Mouse (Mus musculus) spleen, adult 2 months (tissue): ENCODE measurements around the gene Gramd2. TPM values are rescaled to one million over a fixed set of nuclear protein-coding genes. Genes with fewer than 3 reads are reported as not detected.

Experiments
- DNase-seq, 2 experiments: peaks; one replicate each; pipeline versions ENCODE4 v3.0.0 to v3.0.0-alpha.2; 2012 to 2021; ENCODE audit warnings: low spot score in 2 of 2, low read depth in 1 of 2
- H3K27ac ChIP-seq: fragments of 200-500 bp; 2 replicates; pipeline ENCODE4 v1.5.1; 2012; ENCODE audit warnings: low read length, inconsistent platforms; ENCODE audit not compliant: insufficient read depth
- H3K27me3 ChIP-seq: fragments of 200-500 bp; 2 replicates; pipeline ENCODE4 v1.6.1; 2012; ENCODE audit warnings: mild to moderate bottlenecking, moderate library complexity, low read length, inconsistent platforms; ENCODE audit not compliant: control insufficient read depth, insufficient read depth
- H3K36me3 ChIP-seq: fragments of 200-500 bp; 2 replicates; pipeline ENCODE4 v1.6.1; 2012; ENCODE audit warnings: mild to moderate bottlenecking, low read length, inconsistent platforms; ENCODE audit not compliant: control insufficient read depth, insufficient read depth
- H3K4me1 ChIP-seq: fragments of 200-500 bp; 2 replicates; pipeline ENCODE4 v1.6.1; 2011; ENCODE audit warnings: inconsistent platforms; ENCODE audit not compliant: control insufficient read depth, insufficient read depth, insufficient read length
- H3K4me3 ChIP-seq: fragments of 200-500 bp; 2 replicates; pipeline ENCODE4 v1.5.1; 2011; ENCODE audit warnings: mild to moderate bottlenecking, inconsistent platforms; ENCODE audit not compliant: insufficient read depth, insufficient read length; ENCODE audit errors: extremely low read depth
- CTCF ChIP-seq: fragments of 200-500 bp; IDR thresholded peaks from 2 replicates; pipeline ENCODE4 v1.5.1; 2011; ENCODE audit warnings: mild to moderate bottlenecking, inconsistent platforms; ENCODE audit not compliant: insufficient read depth, insufficient read length, insufficient replicate concordance; ENCODE audit errors: extremely low read depth
- POLR2A ChIP-seq: fragments of 200-500 bp; IDR thresholded peaks from 2 replicates; pipeline ENCODE4 v1.6.1; 2011; ENCODE audit warnings: low read depth, low read length, inconsistent platforms
- WGBS: fragments of 180-500 bp; shearing (Covaris S2); methylation state at CpG from one replicate; pipeline ENCODE4 v1.1.7; 2018; 5-methylcytosine and 5-hydroxymethylcytosine counted together
- polyA plus RNA-seq: library from polyadenylated mRNA; depleted of rRNA; stranded (reverse); fragments of >200 nt; gene quantifications from 2 replicates; pipeline ENCODE4 v1.2.3, GENCODE M21; 2012; rRNA removed

Gene Gramd2
- 1.1 TPM in 2 replicates for polyA plus RNA-seq

GRCm38 (mm10) chr9:59679678-59680533 is at the start of gene Gramd2:
Gene Gramd2 (plus strand): TSS chr9:59680144.
- TF ChIP-seq CTCF (no peak), POLR2A (no peak)
- Histone ChIP-seq H3K27ac (no peak within 1 kb of the TSS), H3K36me3 (peaks cover 17% of the 10 kb centered on the region), H3K27me3 (peaks cover 5% of the 10 kb centered on the region; the same call in 1 of the 2 replicates), H3K4me1 (peaks cover 7% of the 10 kb centered on the region), H3K4me3 (peak within 1 kb of the TSS; percentile 44)
- WGBS = 5% methylated on average over 47 of the region's 47 CpGs
- peak in 1 of 2 experiments; percentile 24 for DNase-seq

GRCm38 (mm10) chr9:59638372-59638771 is 41.6 kb upstream of the Gramd2 start:
- WGBS = 91% methylated on average over 1 of the region's 1 CpGs
- Histone ChIP-seq H3K27me3 (no peaks in the 10 kb centered on the region), H3K36me3 (peaks cover 30% of the 10 kb centered on the region), H3K4me3 (no peak overlapping the region), H3K4me1 (no peaks in the 10 kb centered on the region), H3K27ac (no peak overlapping the region)
- no peak for DNase-seq
- TF ChIP-seq CTCF (no peak), POLR2A (no peak)

- Histone ChIP-seq H3K27ac (no peak overlapping the region), H3K4me3 (no peak overlapping the region), H3K27me3 (no peaks in the 10 kb centered on the region), H3K36me3 (peaks cover 23% of the 10 kb centered on the region), H3K4me1 (no peaks in the 10 kb centered on the region)
- DNase-seq = no peak
- 96% methylated on average over 4 of the region's 4 CpGs for WGBS
- TF ChIP-seq CTCF (no peak), POLR2A (no peak)
These were observed 40.0 kb upstream of the Gramd2 start for GRCm38 (mm10) chr9:59639936-59640335.

- no peaks in the 10 kb centered on the region for H3K4me1 ChIP-seq
- no peak for DNase-seq
- 82% methylated on average over 2 of the region's 2 CpGs for WGBS
- TF ChIP-seq CTCF (no peak), POLR2A (no peak)
- no peak overlapping the region for H3K4me3 ChIP-seq
- H3K36me3 ChIP-seq = peaks cover 20% of the 10 kb centered on the region
- no peak overlapping the region for H3K27ac ChIP-seq
- no peaks in the 10 kb centered on the region for H3K27me3 ChIP-seq
These were observed 38.6 kb upstream of the Gramd2 start for GRCm38 (mm10) chr9:59641320-59641719.

- Histone ChIP-seq H3K27me3 (no peaks in the 10 kb centered on the region), H3K36me3 (peaks cover 7% of the 10 kb centered on the region), H3K4me1 (no peaks in the 10 kb centered on the region), H3K27ac (no peak overlapping the region), H3K4me3 (no peak overlapping the region)
- TF ChIP-seq POLR2A = no peak
- no peak for TF ChIP-seq CTCF
- WGBS = 96% methylated on average over 4 of the region's 4 CpGs
- no peak for DNase-seq
These were observed 30.0 kb upstream of the Gramd2 start for GRCm38 (mm10) chr9:59649911-59650310.

- Histone ChIP-seq H3K27me3 (no peaks in the 10 kb centered on the region), H3K36me3 (peaks cover 7% of the 10 kb centered on the region), H3K4me1 (peaks cover 7% of the 10 kb centered on the region; the same call in 1 of the 2 replicates), H3K27ac (no peak overlapping the region), H3K4me3 (no peak overlapping the region)
- TF ChIP-seq CTCF = no peak
- TF ChIP-seq POLR2A = no peak
- no peak for DNase-seq
- WGBS = 11% methylated on average over 3 of the region's 3 CpGs
These were observed 26.6 kb upstream of the Gramd2 start for GRCm38 (mm10) chr9:59653371-59653770.
